Mouse (Mus musculus): Measurements from ENCODE around the gene Lrp8.

DNA sequence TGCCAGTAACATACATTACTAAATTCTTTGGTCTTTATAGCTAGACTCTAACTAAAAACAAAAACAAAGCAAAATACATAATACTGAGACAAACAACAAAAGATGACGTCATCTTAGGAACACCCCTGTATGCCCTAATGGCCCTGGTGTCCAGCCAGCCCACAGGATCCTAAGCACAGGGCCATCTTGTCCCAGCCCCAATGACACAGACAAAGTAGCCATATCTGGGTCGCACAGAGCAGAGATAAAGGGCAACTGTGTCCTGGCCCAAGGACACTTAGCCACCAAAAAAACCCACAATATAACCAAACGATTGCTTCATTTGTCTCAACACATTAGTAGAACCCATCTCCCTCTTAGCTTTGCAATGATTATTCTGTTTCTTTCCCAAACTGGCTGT is 8.9 kb downstream of the Lrp8 start:
- TF ChIP-seq POLR2A (IDR thresholded peaks at IDR 0.05; ENCODE audit: borderline replicate concordance, low read depth, low read length) (no peak), CTCF (IDR thresholded peaks at IDR 0.05; ENCODE audit: low read depth, low read length) (no peak)
